Mouse (Mus musculus) kidney, postnatal 25 days (tissue): ENCODE data around the gene Mab21l3.
"Not testable (repeated sequence)": the region's sequence is repeated elsewhere in the genome, so short reads cannot be mapped to it uniquely, and the experiment has no call there.

Experiments used
- DNase-seq, 2 experiments: peaks; one replicate each; pipeline ENCODE4 v3.0.0; 2021; ENCODE audit warnings: mixed read lengths in 2 of 2

The Mab21l3 gene

GRCm38 (mm10) chr3:101839327-101839726 lies 9.4 kb downstream of the Mab21l3 start:
- no peak for DNase-seq

- no peak for DNase-seq
Measured at GRCm38 (mm10) chr3:101836971-101837370, 11.8 kb downstream of the Mab21l3 start.

- DNase-seq: peak in 1 of 2 experiments; percentile 10
Measured at GRCm38 (mm10) chr3:101836532-101836931, 12.2 kb downstream of the Mab21l3 start.

GRCm38 (mm10) chr3:101836045-101836444 lies 12.7 kb downstream of the Mab21l3 start:
- DNase-seq: peak; percentile 84 to 92

- DNase-seq: peak; percentile 56 to 88
Measured at GRCm38 (mm10) chr3:101831189-101831858, 17.4 kb downstream of the Mab21l3 start.

- no peak for DNase-seq
Measured at GRCm38 (mm10) chr3:101829881-101830616, 18.7 kb downstream of the Mab21l3 start.

- DNase-seq: no peak
Measured at GRCm38 (mm10) chr3:101828595-101828994, 20.2 kb downstream of the Mab21l3 start.

- DNase-seq: no peak
Measured at GRCm38 (mm10) chr3:101827220-101827715, 21.5 kb downstream of the Mab21l3 start.

GRCm38 (mm10) chr3:101824338-101824737 lies 24.4 kb downstream of the Mab21l3 start:
- DNase-seq: peak; percentile 59 to 83

GRCm38 (mm10) chr3:101822052-101822451 lies 26.7 kb downstream of the Mab21l3 start:
- no peak for DNase-seq

- not testable (repeated sequence) for DNase-seq
Measured at GRCm38 (mm10) chr3:101820708-101821107, 28.1 kb downstream of the Mab21l3 start.

- DNase-seq: no peak
Measured at GRCm38 (mm10) chr3:101816006-101816405, 32.8 kb downstream of the Mab21l3 start.

GRCm38 (mm10) chr3:101814790-101815189 lies 34.0 kb downstream of the Mab21l3 start:
- DNase-seq: peak in 1 of 2 experiments; percentile 67

- peak; percentile 72 to 75 for DNase-seq
Measured at GRCm38 (mm10) chr3:101812341-101812962, 36.3 kb downstream of the Mab21l3 start.

GRCm38 (mm10) chr3:101811931-101812330 lies 36.8 kb downstream of the Mab21l3 start:
- no peak for DNase-seq

GRCm38 (mm10) chr3:101807646-101808045 lies 41.1 kb downstream of the Mab21l3 start:
- DNase-seq: no peak

- DNase-seq: no peak
Measured at GRCm38 (mm10) chr3:101806941-101807340, 41.8 kb downstream of the Mab21l3 start.

GRCm38 (mm10) chr3:101806149-101806548 lies 42.6 kb downstream of the Mab21l3 start:
- peak; percentile 95 for DNase-seq

- DNase-seq: peak; percentile 89 to 96
Measured at GRCm38 (mm10) chr3:101805562-101806004, 43.2 kb downstream of the Mab21l3 start.

- DNase-seq: no peak
Measured at GRCm38 (mm10) chr3:101804971-101805561, 43.7 kb downstream of the Mab21l3 start.

- DNase-seq: no peak
Measured at GRCm38 (mm10) chr3:101804331-101804730, 44.4 kb downstream of the Mab21l3 start.

- DNase-seq: no peak
Measured at GRCm38 (mm10) chr3:101803764-101804163, 45.0 kb downstream of the Mab21l3 start.

- DNase-seq: no peak
Measured at GRCm38 (mm10) chr3:101802746-101803145, 46.0 kb downstream of the Mab21l3 start.
